Mouse (Mus musculus) forebrain, embryonic 13.5 days (tissue): ENCODE measurements around the gene Ctdsp2. TPM values are rescaled to one million over a fixed set of nuclear protein-coding genes. Genes with fewer than 3 reads are reported as not detected.

Experiments used
- ATAC-seq: fragments of 200-750 bp; cut with Nextera tagmentation; 2 replicates; pipeline ENCODE4 v1.8.0; 2017
- H3K27ac ChIP-seq: fragments of 300-500 bp; sonication (generic); 2 replicates; pipeline ENCODE4 v1.5.1; 2015; ENCODE audit warnings: inconsistent platforms, mild to moderate bottlenecking, moderate library complexity
- H3K27me3 ChIP-seq: fragments of 300-500 bp; sonication (generic); 2 replicates; pipeline ENCODE4 v1.6.1; 2015; ENCODE audit warnings: mild to moderate bottlenecking, inconsistent platforms
- H3K36me3 ChIP-seq: fragments of 300-500 bp; sonication (generic); 2 replicates; pipeline ENCODE4 v1.6.1; 2015; ENCODE audit warnings: mild to moderate bottlenecking, inconsistent platforms; ENCODE audit not compliant: poor library complexity, severe bottlenecking
- H3K4me1 ChIP-seq: fragments of 300-500 bp; sonication (generic); 2 replicates; pipeline ENCODE4 v1.6.1; 2015; ENCODE audit warnings: inconsistent platforms
- H3K4me2 ChIP-seq: fragments of 300-500 bp; sonication (generic); 2 replicates; pipeline ENCODE4 v1.6.1; 2015; ENCODE audit warnings: inconsistent platforms, mild to moderate bottlenecking, moderate library complexity
- H3K4me3 ChIP-seq: fragments of 300-500 bp; sonication (generic); 2 replicates; pipeline ENCODE4 v1.5.1; 2015; ENCODE audit warnings: mild to moderate bottlenecking, inconsistent platforms
- H3K9ac ChIP-seq: fragments of 300-500 bp; sonication (generic); 2 replicates; pipeline ENCODE4 v1.6.1; 2015; ENCODE audit warnings: mild to moderate bottlenecking, inconsistent platforms
- H3K9me3 ChIP-seq: fragments of 300-500 bp; sonication (generic); replicated peaks from 2 replicates; pipeline ENCODE4 v1.6.1; 2016; ENCODE audit warnings: inconsistent platforms
- WGBS: fragments of 180-500 bp; shearing (Covaris S2); methylation state at CpG from one replicate; pipeline ENCODE4 v1.1.7; 2015; 5-methylcytosine and 5-hydroxymethylcytosine counted together
- polyA plus RNA-seq: library from polyadenylated mRNA; unstranded; fragments of >200 nt; fragmentation: Nextera tagmentation; extraction: Ambion mirVana; gene quantifications from 2 replicates; pipeline ENCODE4 v1.2.1, GENCODE M21; 2015

Gene Ctdsp2
- polyA plus RNA-seq, 1 experiment from 2014 or later = 27.8 TPM

DNA sequence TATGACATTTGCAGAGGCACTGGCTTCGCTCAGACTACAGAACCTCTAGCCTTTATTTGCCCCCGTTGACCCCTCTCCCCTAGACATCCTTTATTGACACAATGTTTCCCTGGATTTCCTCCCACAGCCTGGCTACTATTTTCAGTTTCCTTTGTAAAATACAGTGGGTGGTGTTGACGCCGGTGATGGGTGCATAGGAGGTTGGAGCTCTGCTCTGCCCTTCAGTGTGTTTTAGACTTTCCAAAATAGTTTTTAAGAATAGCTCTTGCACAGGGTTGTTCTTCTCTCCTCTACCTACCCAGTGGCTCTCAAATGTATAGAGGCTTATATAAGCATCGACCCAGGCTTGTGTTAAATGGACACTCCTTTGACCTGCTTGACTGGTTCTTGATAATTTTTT is 28.7 kb upstream of the Ctdsp2 start:
- 82% methylated on average over 5 of the region's 5 CpGs for WGBS

DNA sequence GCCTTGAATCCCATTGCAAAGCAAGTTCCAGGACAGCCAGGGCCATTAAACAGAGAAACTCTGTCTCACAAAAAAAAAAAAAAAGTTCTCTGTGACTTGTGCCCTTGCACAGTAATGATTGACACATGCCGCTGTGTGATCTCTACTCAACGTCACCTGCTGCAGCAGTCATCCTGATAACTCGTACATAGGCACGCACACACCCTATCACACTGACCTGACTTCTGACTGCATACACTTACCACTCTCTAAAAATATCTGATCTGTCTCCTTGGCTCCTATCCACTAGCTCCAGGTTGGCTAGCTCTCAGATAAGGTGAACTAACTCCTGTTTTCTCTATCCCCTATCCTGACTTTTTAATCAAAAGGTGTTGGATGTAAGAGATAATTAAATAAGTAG is 27.9 kb upstream of the Ctdsp2 start:
- Histone ChIP-seq H3K27me3 (no peaks in the 10 kb centered on the region), H3K36me3 (no peaks in the 10 kb centered on the region), H3K4me1 (no peaks in the 10 kb centered on the region), H3K9me3 (no peaks in the 10 kb centered on the region), H3K9ac (no peak overlapping the region), H3K4me3 (no peak overlapping the region), H3K4me2 (no peak overlapping the region), H3K27ac (no peak overlapping the region)
- ATAC-seq = no peak
- WGBS = 94% methylated on average over 4 of the region's 4 CpGs

More for the DNA sequence above, 28.7 kb upstream of the Ctdsp2 start:
- Histone ChIP-seq H3K9me3 (no peaks in the 10 kb centered on the region), H3K9ac (no peak overlapping the region), H3K4me1 (no peaks in the 10 kb centered on the region), H3K36me3 (no peaks in the 10 kb centered on the region), H3K27me3 (no peaks in the 10 kb centered on the region), H3K4me2 (no peak overlapping the region), H3K27ac (no peak overlapping the region), H3K4me3 (no peak overlapping the region)
- no peak for ATAC-seq

DNA sequence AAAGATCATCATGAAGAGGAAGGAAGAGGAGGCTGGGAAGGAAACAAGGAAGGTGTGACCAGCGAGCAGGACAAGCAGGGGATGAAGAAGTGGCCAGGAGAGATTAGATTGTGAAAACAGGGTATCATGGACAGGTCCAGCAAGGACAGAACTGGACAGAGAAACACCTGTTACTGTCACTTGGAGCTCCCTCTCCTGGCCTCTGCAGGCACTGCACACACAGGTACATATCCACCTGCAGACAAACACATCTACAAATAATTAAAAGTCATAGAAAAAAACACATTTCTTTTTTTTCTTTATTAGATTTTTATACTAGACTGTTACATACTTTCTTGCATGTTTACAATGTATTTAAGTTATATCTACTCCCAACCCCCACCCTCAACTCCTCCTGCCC is 26.1 kb upstream of the Ctdsp2 start:
- 100% methylated on average over 1 of the region's 1 CpGs for WGBS
- Histone ChIP-seq H3K4me3 (no peak overlapping the region), H3K4me1 (peaks cover 11% of the 10 kb centered on the region), H3K9ac (no peak overlapping the region), H3K36me3 (no peaks in the 10 kb centered on the region), H3K27ac (no peak overlapping the region), H3K27me3 (no peaks in the 10 kb centered on the region), H3K4me2 (no peak overlapping the region), H3K9me3 (no peaks in the 10 kb centered on the region)
- no peak for ATAC-seq

DNA sequence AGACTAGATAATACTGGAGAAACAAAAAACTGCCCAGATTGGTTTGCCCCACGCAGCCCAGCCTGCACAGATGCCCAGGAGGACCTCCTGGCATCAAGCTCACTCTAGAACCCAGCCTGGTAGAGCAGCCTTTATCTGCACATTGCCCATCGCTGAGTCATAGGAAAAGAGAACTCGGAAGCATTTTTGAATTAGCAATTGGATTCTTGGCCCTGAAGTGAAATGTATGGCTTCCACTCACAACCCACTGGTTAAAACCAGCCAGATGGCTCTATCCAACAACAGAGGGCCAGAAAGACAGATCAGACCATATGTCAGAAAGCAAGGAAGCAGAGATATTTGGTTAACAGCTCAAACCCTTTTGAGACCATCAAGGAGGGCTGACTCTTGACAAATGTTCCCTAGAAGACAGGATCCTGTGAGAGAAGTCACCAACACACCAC is 25.5 kb upstream of the Ctdsp2 start:
- Histone ChIP-seq H3K9ac (no peak overlapping the region), H3K9me3 (no peaks in the 10 kb centered on the region), H3K4me1 (peaks cover 17% of the 10 kb centered on the region), H3K27ac (no peak overlapping the region), H3K4me3 (no peak overlapping the region), H3K36me3 (no peaks in the 10 kb centered on the region), H3K27me3 (no peaks in the 10 kb centered on the region), H3K4me2 (no peak overlapping the region)
- no peak for ATAC-seq
- WGBS = 88% methylated on average over 3 of the region's 3 CpGs

DNA sequence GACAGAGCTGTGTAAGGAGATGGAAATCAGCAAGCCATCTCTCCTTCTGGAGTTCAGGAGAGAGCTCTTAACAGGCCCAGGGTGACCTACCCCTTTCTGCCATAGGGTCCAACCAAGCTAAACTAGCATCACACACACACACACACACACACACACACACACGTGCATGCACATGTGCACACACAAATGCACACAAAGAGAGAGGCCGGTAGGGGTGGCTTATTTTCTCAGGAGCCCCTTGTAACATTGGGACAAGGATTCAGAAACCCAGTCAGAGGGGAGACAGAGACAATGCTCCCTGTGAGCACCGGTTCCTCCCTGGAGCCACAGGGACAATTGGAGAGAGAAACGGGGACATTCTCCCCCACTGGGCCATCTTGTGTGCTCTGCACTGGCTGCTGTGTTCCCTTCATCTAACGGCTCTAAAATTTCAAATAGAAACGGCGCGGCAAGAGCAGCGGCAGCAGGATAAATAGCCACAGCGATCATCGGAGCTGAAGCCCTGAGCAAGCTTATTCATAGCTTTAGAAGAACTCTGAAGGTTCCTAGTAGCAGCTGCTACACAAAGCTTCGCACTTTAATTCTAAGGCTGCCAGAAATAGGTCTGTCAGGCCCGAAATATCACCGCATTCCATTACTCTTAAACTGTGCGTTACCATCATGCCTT is 21.7 kb upstream of the Ctdsp2 start:
- H3K9me3 ChIP-seq = no peaks in the 10 kb centered on the region
- H3K36me3 ChIP-seq = no peaks in the 10 kb centered on the region
- H3K27me3 ChIP-seq = peaks cover 3% of the 10 kb centered on the region; the same call in 1 of the 2 replicates
- peak; percentile 34 for ATAC-seq
- 6% methylated on average over 15 of the region's 15 CpGs for whole genome bisulfite sequencing
- H3K4me3 ChIP-seq = peak overlapping the region; percentile 9
- peak overlapping the region; percentile 52 for H3K4me2 ChIP-seq
- H3K9ac ChIP-seq = peak overlapping the region; percentile 59
- H3K4me1 ChIP-seq = peaks cover 21% of the 10 kb centered on the region
- H3K27ac ChIP-seq = peak overlapping the region; percentile 91

DNA sequence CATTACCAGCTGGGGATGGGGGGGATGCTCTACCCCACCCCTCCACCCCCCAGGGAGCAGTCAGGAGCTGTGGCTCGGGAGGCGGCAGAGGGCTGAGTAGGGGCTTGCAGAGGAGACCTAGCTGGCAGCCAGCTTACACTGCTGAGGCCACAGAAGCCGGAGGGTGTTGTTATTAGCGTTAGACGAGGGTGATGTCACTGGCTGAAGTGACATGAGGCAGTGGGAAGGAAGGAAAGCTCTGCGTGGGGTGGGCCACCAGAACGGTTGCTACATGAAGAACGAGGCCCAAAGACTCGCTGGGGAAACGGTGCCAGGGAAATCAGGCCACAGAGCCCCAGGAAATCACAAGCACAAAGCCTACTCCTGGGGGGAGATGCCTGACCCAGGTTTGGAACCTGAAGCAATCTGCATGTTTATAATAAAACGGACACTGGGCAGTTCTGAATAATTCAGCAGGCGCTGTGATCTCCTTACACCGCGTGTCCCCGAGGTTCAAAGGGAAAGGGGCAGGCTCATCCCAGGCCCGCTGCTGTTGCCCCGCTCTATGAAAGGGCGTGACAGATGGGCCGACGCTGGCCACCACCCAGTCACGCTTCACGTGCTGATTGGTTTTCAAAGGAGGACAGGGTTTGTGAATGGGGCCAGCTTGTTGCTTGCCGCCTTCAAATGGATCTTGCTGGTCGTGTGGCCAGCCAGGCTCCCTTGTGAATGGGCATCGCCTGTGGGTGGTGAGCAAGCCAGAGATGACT is 21.0 kb upstream of the Ctdsp2 start:
- peak overlapping the region; percentile 9 for H3K4me3 ChIP-seq
- H3K4me1 ChIP-seq = peaks cover 28% of the 10 kb centered on the region
- peak overlapping the region; percentile 52 for H3K4me2 ChIP-seq
- peak overlapping the region; percentile 91 for H3K27ac ChIP-seq
- H3K27me3 ChIP-seq = peaks cover 3% of the 10 kb centered on the region; the same call in 1 of the 2 replicates
- no peaks in the 10 kb centered on the region for H3K9me3 ChIP-seq
- no peaks in the 10 kb centered on the region for H3K36me3 ChIP-seq
- H3K9ac ChIP-seq = peak overlapping the region; percentile 59
- peak; percentile 85 for ATAC-seq
- WGBS = 1% methylated on average over 25 of the region's 25 CpGs

DNA sequence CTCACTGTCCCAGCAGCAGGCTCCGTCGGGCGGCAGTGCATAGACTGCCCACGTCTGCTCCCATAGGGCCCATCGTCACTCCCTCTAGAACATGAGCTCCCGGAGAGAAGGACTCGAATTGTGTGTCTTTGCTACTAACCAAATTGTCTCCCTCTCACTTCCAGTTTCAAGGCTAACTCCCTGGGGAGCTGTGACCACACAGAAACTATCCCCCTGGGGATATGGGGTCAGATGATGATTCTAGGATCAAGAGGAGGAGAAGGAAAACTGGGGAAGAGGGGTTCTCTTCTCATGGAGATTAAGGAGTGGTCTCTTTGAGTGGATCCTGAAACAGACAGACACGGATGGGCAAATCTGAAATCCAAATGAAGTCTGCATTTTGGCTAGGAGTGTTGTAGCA is 18.0 kb upstream of the Ctdsp2 start:
- 84% methylated on average over 8 of the region's 8 CpGs for WGBS
- Histone ChIP-seq H3K36me3 (no peaks in the 10 kb centered on the region), H3K27ac (no peak overlapping the region), H3K9ac (no peak overlapping the region), H3K4me1 (peaks cover 34% of the 10 kb centered on the region), H3K27me3 (peaks cover 3% of the 10 kb centered on the region; the same call in 1 of the 2 replicates), H3K9me3 (no peaks in the 10 kb centered on the region), H3K4me2 (no peak overlapping the region), H3K4me3 (no peak overlapping the region)
- ATAC-seq = no peak

DNA sequence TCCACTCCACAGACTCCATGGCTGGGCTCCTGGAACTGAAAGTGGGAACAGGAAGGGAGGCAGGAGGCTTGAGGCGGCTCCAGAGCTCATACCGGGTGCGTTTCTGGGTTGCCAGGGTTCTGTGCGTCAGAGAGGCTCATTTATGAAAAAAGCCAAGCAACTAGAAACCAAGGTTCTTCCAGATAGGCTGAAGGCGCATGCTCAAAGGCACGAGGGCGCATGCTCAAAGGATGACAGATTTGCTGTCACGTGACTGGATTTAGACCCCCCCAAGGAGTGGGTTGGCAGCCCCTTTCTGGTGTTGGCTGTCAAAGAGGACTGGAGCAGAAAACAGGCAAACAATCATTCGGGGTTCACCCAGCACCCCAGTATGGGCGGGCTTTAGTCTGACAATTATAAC is 16.8 kb upstream of the Ctdsp2 start:
- peaks cover 29% of the 10 kb centered on the region for H3K4me1 ChIP-seq
- H3K9ac ChIP-seq = no peak overlapping the region
- H3K27ac ChIP-seq = peak overlapping the region; percentile 65
- peaks cover 3% of the 10 kb centered on the region; the same call in 1 of the 2 replicates for H3K27me3 ChIP-seq
- 47% methylated on average over 10 of the region's 10 CpGs for WGBS
- no peak overlapping the region for H3K4me3 ChIP-seq
- ATAC-seq = peak; percentile 10; the same call in 1 of the 2 replicates
- no peaks in the 10 kb centered on the region for H3K36me3 ChIP-seq
- H3K9me3 ChIP-seq = no peaks in the 10 kb centered on the region
- peak overlapping the region; percentile 19 for H3K4me2 ChIP-seq

DNA sequence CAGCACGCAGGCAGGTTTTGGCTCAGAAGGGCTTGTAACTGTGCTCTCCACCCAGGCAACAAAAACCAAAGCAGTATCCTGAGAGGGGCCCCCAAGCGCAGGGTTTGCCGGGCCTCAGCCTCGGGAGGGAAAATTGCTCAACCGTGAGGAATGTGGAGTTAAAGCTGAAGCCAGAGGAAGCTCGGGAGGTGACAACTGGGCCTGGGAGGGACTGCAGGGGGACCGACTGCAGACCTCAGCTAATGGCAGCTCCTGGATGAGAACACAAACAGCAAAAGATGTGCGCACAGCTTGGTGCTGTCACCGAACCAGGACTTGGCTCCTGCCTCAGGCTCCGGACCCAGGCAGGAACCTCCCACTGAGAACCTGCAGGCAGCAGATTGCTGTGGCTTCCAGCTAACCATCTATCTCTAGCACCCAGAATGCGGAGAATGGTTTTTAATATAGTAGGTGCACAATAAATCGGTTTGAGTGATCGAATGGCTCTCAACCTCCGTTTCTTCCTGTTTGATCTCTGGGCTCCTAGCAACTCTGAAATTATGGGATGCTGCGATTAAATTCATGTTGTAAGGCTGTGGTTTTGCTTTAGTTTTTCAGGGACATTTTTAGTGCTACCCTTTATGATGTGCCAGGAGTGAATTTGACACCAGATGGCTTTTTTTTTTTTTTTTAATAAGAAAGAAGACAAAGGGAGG is 16.1 kb upstream of the Ctdsp2 start:
- Histone ChIP-seq H3K9ac (no peak overlapping the region), H3K27ac (peak overlapping the region; percentile 65)
- 27% methylated on average over 15 of the region's 15 CpGs for WGBS

DNA sequence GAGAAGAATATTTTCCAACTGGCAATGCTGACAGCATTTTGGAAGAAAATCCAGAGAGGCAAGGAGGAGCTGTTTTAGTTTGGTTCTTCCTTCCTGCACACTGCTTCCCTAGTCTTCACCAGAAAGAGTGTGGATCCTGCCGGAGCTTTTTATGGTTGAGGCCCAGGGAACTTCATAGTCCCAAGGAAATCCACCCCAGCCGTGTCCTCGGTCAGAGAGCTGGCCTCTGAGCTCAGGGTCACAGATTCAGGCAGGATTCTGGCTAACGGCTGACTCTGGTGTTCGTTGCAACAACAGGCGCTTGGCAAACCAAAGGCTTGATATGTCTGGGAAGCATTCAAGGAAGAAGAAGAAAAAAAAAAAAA is 15.6 kb upstream of the Ctdsp2 start:
- H3K36me3 ChIP-seq = no peaks in the 10 kb centered on the region
- H3K27me3 ChIP-seq = peaks cover 3% of the 10 kb centered on the region; the same call in 1 of the 2 replicates
- no peak overlapping the region for H3K9ac ChIP-seq
- WGBS = 50% methylated on average over 6 of the region's 6 CpGs
- no peaks in the 10 kb centered on the region for H3K9me3 ChIP-seq
- no peak overlapping the region for H3K4me3 ChIP-seq
- H3K4me2 ChIP-seq = no peak overlapping the region
- peaks cover 17% of the 10 kb centered on the region for H3K4me1 ChIP-seq
- peak overlapping the region; percentile 65 for H3K27ac ChIP-seq
- ATAC-seq = no peak

More for the DNA sequence above, 16.1 kb upstream of the Ctdsp2 start:
- Histone ChIP-seq H3K4me3 (no peak overlapping the region), H3K36me3 (no peaks in the 10 kb centered on the region), H3K9me3 (no peaks in the 10 kb centered on the region), H3K4me2 (peak overlapping the region; percentile 19), H3K4me1 (peaks cover 22% of the 10 kb centered on the region), H3K27me3 (peaks cover 3% of the 10 kb centered on the region; the same call in 1 of the 2 replicates)
- peak; percentile 41; the same call in 1 of the 2 replicates for ATAC-seq

DNA sequence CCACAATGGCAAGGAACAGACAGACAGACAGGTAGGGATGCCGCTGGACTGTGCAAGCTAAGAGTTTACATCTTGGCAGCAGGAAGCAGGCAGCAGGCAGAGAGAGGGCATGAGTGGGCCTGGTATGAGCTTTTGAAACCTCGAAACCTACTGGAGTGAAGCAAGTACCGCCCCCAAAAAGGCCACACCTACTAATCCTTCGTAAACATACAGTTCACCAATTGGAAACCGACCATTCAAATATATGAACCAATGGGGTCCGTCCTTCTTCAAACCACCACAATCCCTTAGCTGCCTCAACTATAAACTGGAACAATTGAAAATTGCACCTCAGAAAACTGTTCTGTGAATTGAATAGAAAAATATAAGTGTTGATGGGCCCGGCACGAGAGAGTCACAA is 14.7 kb upstream of the Ctdsp2 start:
- Histone ChIP-seq H3K9ac (no peak overlapping the region), H3K9me3 (no peaks in the 10 kb centered on the region), H3K27ac (peak overlapping the region; percentile 65; the same call in 1 of the 2 replicates), H3K4me1 (peaks cover 17% of the 10 kb centered on the region), H3K36me3 (no peaks in the 10 kb centered on the region), H3K4me2 (no peak overlapping the region), H3K4me3 (no peak overlapping the region), H3K27me3 (peaks cover 3% of the 10 kb centered on the region; the same call in 1 of the 2 replicates)
- ATAC-seq = no peak
- WGBS = 88% methylated on average over 8 of the region's 8 CpGs
